Mouse (Mus musculus) myocyte (in vitro differentiated cells): Measurements from ENCODE around the gene Msi2.

Source experiments
- POLR2A ChIP-seq: IDR thresholded peaks from one replicate; pipeline ENCODE4 v1.6.1; 2011; ENCODE audit warnings: low read depth, mild to moderate bottlenecking, control low read depth, moderate library complexity; ENCODE audit not compliant: insufficient read length
- USF1 ChIP-seq: IDR thresholded peaks from one replicate; pipeline ENCODE4 v1.6.1; 2011; ENCODE audit warnings: low read depth, mild to moderate bottlenecking, control low read depth, moderate library complexity

DNA sequence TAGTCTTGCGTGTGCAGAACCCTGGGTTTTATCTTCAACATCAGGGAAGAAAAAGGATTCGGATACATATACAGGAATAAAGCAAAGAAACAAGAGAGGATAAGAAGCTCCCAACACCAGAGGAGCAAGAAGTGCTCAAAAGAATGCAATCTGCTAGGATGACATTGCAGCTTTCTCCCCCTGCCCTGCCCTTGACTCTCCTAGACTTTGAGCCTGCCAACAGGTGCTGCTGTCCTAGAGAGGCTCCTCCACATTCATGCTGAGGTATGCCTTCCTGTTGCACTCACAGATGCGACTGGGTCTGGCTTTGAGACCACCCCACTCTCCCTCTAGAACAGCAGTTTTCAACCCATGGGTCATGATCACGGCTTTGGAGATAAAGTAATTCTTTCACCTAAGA is 96.5 kb downstream of the Msi2 start:
- TF ChIP-seq POLR2A (no peak), USF1 (no peak)
